Mouse (Mus musculus) gastrocnemius, postnatal 25 days (tissue): Measurements from ENCODE around the gene Prr15l. TPM values are rescaled to one million over a fixed set of nuclear protein-coding genes. Genes with fewer than 3 reads are reported as not detected.

Source experiments
- DNase-seq: peaks from one replicate; pipeline ENCODE4 v3.0.0; 2022
- total RNA-seq, 2 experiments: library from RNA; stranded (reverse); gene quantifications; 1 replicate in 1 of 2; 2 replicates in 1 of 2; pipeline ENCODE4 v1.2.3; 2021

Prr15l gene
- total RNA-seq, 2 experiments from 2014 or later = not detected

- no peak for DNase-seq
These were observed 19.9 kb downstream of the Prr15l start for GRCm38 (mm10) chr11:96947849-96948248.

- DNase-seq = no peak
These were observed 22.9 kb downstream of the Prr15l start for GRCm38 (mm10) chr11:96950767-96951166.

- no peak for DNase-seq
These were observed 24.5 kb downstream of the Prr15l start for GRCm38 (mm10) chr11:96952426-96952825.

DNA sequence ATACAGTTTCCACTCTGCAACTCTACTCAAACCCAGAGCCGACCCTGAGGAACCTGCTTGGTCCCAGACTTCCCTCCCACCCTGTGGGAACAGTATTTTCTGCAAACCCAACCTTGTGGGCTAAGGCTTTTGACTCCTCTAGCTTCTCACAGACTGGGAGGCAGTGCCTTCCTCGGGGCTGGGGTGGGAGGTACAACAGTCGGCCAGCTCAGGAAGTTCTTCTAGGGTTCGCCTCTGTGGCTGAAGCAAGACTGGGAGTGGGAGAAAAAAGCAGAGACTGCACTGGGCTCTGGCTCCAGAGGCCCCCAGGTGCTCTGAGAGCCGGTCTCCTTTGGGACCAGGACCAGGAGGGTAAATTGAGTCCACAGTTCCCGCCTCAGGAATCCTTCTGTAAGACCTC lies 25.0 kb downstream of the Prr15l start:
- DNase-seq = no peak

DNA sequence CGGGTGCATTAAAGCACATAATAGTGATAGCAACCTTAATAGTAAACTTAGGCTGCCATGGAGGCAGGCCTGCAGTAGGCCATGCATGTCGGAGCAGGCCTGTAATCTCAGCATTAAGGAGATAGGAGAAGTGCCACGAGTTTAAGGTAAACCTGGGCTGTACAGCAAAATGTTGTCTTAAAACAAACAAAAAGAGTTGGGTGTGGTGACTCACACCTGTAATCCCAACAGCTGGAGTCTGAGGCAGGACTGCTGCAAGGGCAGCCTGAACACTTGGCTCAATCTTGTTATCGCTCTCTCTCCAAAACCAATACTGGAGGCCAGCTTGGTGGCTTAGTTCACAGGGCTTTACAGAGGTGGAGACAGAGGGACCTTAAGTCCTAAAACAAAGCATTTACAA lies 27.2 kb downstream of the Prr15l start:
- no peak for DNase-seq

DNA sequence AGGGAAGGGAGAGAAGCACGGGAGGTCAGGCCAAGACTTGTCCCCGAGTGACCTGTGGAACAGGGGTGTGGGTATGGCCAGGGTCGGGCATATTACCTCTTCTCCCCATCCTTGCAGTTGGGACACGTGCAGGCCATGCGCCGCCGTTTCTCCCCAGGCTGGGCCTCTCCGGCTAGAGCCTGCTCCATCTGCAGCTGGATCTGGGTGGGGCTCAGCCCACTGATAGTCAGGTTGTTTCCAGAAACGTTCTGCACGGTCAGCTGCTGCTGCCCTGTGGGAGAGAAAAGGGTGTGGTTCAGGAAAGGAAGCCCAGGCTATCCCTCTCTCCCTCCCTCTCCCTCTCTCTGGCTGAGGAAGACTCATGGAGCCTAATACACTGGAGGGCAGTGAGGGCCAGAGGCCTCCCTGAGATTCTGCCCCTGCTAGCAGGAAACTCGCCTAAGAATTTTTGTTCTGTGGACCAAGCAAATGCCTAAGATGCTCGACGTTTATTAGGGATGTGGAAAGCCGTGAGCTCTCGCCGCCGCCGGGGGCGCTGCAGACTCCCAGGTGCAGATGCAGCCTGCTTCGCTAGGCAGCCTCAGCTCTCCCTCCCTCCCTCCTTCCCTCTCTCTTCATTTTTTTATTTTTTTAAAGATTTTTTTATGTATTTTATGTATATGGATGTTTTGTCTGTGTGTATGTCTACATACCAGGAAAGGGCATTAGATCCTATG lies 28.3 kb downstream of the Prr15l start:
- DNase-seq = peak; percentile 73

DNA sequence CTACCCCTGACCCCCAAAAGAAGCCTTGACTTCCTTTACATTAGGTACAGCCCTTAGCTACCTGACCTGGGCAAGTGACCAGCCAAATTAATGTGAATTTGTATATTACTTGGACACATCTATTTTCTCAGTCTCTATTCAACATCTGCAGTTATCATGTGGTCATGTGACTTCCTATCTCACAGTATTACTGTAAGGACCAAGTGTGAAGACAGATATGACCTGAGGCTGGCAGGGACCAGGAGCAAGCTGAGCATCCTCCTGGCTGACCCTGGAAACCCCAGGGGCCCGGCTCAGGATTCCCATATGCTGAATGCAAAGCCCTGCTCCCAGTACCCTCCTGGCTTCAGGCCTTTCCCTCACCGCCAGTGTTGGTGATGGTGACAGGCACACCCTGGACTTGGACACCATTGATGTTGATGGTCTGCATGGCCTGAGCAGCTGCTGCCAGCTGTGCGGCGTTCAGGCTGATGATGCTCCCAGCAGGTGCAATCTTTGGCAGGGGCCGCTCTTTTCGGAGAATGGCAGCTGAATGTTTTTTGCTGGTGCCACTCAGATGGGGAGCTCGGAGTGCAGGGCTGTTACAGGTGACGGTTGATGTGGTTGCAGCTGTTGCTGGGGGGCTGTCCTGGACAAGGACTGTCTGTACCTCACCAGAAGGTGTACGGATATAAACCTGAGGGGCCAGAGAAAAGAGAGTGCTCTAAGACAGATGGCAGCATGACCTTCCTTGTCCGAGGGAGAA lies 29.3 kb downstream of the Prr15l start:
- DNase-seq = no peak

DNA sequence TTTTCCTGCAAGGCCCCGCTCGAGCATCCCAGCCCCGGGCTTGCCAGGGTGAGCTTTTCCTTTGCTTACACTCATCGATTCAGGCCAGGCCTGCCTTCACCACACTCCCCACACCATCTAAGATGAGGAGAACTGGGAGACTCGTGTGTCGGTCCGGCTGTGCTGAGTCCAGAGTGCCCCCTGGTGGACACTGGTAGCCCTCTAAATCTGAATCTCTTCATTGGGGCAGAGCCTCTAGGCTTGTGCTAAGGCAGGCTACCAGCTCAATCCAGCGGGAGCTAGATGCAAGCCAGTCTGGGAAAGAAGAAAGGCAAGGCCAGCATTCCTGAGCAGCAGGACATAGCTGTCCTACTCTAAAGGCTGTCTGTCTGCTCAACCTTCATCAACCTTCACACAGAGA lies 35.7 kb downstream of the Prr15l start:
- peak; percentile 83 for DNase-seq

DNA sequence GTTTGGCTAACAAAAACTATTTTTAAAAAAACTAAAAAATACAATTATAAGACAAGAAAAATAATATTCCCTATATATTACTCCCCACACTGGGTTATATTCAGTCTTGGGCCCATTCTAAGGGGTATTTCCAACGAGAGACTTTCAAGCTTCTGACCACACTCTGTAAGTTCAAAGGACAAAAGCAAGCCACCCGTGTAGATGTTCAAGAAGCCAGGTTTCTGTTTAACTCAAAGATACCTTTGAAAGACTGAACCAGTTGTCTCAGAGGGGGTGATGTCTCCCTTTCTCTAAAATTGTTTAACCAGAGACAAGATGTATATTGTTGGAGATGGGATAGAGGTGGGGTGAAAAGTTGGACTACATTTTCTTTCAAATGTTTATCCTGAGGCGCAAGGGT lies 38.3 kb downstream of the Prr15l start:
- DNase-seq = no peak

GRCm38 (mm10) chr11:96966914-96967543 lies 39.1 kb downstream of the Prr15l start:
- DNase-seq = no peak

GRCm38 (mm10) chr11:96967544-96968269 lies 39.8 kb downstream of the Prr15l start:
- no peak for DNase-seq

DNA sequence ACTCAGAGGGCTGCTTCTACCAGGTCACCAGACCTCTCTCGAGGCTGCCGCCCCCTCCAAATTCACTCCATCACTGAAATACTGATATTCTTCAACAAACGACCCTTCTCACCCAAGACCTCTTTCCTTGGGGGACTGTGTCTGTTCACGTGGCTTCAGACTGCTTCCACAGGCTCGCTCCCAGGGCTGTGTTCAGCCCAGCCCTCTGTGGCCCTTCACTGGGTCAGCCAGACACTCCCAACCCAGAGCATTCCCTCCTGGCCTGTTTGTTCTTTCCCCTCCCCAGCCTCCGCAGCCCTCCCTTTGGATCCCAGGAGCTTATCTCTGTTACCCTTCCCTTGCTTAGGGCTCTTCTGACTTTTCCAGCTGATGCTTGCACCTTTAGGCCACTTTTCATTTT lies 40.6 kb downstream of the Prr15l start:
- peak; percentile 70 for DNase-seq

- no peak for DNase-seq
These were observed 41.4 kb downstream of the Prr15l start for GRCm38 (mm10) chr11:96969280-96969722.

DNA sequence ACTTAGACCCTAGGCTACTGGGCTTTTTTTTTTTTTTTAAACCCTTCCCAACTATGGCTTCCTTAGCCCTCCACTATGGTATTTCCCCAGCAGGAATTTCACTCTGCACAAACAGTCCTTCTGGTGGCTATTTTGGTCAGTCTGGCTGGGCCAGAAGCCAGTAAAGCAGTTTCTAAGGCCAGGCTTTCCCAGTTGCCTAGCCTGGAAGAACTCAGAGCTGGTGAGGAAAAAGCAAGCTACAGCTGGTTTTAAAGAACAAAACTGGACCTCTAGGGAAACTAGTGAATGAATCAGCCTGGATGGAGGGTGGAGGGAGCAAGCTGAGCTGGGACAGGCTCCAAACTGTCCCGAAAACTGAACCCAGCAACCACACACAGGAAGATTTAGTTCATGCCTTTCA lies 41.8 kb downstream of the Prr15l start:
- DNase-seq = peak; percentile 91

DNA sequence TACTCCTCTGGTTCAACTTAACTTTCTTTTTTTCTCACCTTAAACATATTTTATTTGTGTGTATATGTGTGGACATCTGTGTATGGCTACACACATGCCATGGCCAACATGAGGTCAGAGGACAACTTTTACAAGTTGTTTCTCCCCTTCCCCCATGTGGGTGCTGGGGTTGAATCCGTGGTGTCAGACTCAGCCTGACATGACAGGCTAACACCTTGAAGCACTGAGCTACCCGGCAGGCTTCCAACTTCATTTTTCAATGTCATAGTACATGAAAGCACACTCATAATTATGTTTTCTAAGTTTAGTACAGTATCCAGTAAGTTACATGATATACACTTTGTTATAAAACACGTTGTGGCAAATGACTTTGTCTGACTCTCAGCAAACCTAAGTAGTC lies 42.4 kb downstream of the Prr15l start:
- no peak for DNase-seq

- DNase-seq = no peak
These were observed 45.0 kb downstream of the Prr15l start for GRCm38 (mm10) chr11:96972906-96973305.

- DNase-seq = peak; percentile 78
These were observed 45.6 kb downstream of the Prr15l start for GRCm38 (mm10) chr11:96973426-96973964.

DNA sequence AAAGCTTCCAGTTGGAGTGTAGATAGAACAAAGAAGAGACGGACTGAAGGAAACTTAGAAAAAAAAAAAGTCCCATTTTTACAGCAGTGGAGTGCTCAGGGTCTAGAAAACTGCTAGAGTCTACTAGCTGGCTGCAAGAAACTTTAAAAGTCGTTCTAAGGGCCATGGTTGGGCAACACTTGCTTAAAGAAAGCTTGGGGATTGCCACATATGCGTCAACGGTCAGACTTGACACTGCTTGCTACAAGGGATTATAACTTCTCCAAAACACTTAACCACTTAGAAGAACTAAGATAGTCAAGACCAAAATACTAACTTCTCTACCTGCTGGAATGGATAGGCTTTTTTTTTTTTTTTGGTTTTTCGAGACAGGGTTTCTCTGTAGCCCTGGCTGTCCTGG lies 46.9 kb downstream of the Prr15l start:
- no peak for DNase-seq

DNA sequence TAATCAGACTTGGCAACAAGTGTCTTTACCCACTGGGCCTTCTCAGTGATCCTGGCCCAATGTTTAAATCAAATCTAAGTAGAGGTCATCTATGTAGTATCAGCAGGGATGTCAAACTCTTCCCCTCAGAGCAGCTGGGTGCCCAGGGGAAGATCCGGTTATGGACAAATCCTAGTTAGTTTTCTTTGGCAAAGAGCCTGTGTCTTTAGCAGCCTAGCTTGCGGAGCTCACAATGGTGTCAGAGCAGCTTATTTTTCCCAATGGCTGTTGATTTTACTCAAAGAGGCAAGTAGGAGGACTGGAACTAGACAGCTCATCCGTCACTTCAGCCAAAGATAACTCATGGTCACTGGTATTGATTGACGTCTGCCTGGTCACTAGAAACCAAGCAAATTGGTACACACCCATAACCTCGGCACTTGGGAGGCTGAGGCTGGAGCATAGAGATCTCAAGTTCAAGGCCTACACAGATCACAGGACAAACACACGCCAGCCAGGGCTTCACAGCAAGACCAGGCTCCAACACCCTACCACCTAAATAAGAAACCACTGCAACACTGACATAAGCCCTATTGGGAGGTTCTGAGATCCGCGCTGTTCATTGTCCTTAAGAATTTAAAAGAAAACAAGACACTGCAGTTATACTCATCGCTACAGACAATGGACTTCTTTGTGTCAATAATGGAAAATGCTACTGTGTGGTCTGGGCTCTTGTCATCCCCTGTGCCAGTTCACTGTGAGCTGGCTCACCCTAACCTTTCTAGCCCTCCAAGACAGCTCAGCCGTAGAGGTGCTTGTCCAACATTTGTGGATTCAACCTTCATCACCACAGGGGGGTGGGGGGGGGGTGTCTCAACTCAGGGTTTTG lies 47.8 kb downstream of the Prr15l start:
- no peak for DNase-seq

DNA sequence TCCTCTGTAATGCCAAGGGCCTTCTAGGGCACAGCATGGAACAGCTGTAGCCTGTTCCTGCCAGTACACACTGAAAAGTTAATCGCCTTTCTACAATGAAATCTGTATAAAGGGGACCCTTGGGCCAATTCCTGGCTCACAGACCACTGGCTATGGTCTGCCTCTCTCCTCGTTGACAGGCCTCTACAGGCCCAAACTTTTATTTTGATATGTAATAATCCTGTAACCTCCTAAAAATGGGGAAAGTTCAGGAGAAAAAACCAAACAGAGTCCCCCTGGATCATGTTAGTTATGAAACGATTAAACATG lies 48.4 kb downstream of the Prr15l start:
- no peak for DNase-seq

DNA sequence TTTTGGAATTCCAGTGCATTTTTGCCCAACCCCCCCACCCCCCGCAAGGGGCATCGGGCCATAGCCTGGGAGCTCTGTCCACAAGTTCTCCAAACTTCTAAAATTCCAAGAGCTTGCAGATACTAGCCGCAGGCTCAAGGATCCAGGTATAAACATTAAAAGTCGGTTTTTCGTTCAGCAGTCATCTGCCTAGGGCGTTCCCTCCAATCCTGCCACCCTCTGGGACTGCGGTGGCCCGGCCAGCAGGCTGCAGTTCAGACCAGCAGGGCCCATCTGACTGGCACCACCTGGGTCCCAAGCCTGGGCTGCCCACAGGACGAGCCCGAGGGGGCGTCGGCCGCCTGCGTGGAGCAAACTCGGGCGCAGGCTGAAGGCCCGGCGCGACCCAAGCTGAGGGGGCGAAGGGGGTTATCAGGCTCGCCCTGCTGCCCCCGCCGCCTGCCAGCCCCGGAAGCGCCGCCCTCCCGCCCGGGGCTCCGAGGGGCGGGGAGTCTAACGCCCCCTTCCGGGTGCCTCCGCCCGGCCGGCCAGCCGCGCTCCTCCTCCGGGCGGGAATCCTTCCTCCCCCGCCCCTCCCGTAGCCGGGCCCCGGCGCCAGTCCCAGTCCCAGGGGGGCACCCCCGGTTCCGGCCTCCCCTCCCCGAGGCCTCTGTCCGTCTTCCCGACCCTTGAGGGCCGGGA lies 49.1 kb downstream of the Prr15l start:
- peak; percentile 93 for DNase-seq
